Mouse (Mus musculus) left cerebral cortex, postnatal 14 days (tissue): Measurements from ENCODE around the gene Rwdd4a. TPM values are rescaled to one million over a fixed set of nuclear protein-coding genes. Genes with fewer than 3 reads are reported as not detected.

ENCODE experiments used
- DNase-seq, 2 experiments: peaks; one replicate each; pipeline ENCODE4 v3.0.0; 2021 to 2022; ENCODE audit warnings: low spot score in 2 of 2, mixed read lengths in 1 of 2
- intact Hi-C: fragments of 180-260 bp; cut with DNase I; formaldehyde crosslinking; loops from one replicate; pipeline ENCODE4 v1.15.1; 2025
- long read RNA-seq, 2 experiments: library from polyadenylated mRNA; stranded (forward); transcript quantifications; one replicate each; pipeline ENCODE4 v2.0.0; 2021
- total RNA-seq, 2 experiments: library from RNA; stranded (reverse); gene quantifications; 2 replicates each; pipeline ENCODE4 v1.2.3; 2021

Rwdd4a gene
- 10 to 100 TPM; 28.9 to 32.8 TPM for total RNA-seq
- long read RNA-seq, experiment 1, transcript Rwdd4a-205 (1 exons, 2,498 nt): major isoform, 8 of 25 reads
- long read RNA-seq, experiment 1, partial matches to known transcripts: 0 of 25 reads
- long read RNA-seq, experiment 1, other reads (novel, unspliced or antisense): 17 of 25 reads
- long read RNA-seq, experiment 2, partial matches to known transcripts: 0 of 24 reads
- long read RNA-seq, experiment 2, other reads (novel, unspliced or antisense): 24 of 24 reads

DNA sequence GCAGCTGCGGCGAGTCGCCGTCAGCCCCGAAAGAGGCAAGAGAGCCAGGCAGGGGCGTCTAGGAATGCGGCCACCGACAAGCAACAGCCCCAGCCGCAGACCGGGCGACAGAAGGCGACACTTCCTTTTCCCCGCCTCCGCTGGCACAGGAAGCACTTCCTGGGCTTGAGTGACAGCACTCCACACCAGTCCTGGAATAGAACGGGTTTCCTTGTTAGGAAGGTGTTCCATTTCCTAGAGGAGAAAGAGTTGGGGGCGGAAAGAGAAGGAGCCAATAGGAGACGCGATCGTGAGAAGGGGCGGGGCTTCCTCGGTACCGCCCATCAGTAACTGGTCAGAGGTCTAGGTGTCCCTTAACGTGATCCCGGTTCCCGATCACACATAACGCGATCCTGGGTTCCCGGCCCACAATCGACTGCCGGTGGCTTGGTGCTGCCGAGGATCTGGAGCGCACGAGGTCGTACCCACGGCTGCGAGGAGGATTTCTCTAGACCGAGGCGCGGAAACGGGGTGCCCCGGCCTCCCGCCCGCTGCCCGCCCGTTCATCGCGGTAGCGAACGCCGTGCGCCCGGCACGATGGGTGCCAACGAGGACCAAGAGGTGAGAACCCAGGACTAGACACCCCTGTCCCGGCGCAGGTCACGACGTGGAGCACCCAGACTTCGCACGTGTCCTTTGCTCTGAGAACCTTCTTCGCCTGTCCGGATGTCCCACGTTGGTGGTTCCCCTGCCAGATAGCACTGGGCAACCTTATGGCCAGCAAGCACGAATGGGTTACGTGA, at the start of gene Rwdd4a, which contains the start of gene Trappc11:
Gene Rwdd4a, plus strand, starts transcription at position 321 of the 782 bp plus-strand sequence.
Gene Trappc11, minus strand, starts transcription at position 127 of the 782 bp plus-strand sequence.
- intact Hi-C loops: loop anchor here (5.0 kb wide), 1 partner anchor 159 kb away; no protein-coding TSS in a partner anchor
- peak; percentile 96 to 98 for DNase-seq

DNA sequence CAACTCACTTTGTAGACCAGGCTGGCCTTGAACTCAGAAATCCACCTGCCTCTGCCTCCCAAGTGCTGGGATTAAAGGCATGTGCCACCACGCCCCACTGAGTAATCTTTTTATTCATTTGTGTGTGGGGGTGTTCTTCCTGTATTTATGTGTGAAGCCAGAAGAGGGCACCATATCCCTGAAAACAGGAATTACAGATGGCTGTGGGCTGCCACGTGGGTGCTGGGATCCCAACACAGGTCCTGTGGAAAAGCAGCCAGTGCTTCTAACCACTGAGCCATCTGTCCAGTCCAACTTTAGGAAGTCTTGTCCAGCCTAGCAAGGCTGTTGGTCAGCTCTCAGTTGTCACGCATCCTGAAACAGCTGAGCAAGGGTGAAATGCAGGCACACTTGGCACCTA, 46.2 kb upstream of the Rwdd4a start:
- DNase-seq: no peak
- intact Hi-C loops: no loop called here

DNA sequence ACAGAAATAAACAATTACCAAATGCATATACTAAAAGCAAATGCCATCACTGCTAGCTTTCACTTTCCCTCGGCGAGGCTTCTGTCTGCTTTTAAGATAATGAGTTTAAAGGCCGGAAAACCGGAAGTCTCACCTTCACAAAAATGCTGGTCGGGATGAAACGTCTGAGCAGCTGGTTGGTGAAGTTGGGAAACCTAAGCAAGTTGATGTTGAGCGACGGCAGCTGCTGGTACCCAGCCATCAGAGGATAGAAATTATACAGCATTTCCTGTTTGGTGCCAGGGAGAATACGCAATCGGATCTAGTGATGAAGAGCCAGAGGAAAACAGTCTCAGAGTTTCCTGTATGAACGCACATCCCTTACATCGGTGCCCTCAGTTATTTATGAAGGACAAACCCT, 40.4 kb upstream of the Rwdd4a start:
- intact Hi-C loops: no loop called here
- no peak for DNase-seq

DNA sequence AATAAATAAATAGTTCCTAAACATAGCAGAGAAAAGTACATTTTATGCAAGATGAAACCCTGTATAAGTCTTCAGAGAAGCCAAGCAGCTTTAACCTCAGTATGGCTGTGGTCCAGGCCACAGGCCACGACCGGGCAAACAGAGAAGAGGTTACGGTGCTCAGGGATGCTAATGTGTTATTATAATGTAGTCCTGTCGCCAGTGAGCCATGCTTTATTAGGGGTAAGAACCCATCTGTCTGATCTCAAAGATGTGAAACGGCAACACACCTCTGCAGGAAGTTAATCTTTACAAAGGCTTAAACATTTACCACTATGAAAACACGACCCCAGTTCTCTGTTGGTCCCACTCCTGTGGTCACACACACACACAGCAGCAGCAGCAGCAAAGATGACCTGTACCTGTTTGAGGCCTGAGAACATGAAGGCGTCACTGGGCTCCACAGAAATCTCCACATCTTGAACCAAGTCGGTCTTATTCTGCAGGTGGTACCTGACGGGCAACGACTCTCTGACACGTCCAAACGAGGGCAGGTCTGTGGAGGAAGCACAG, 38.8 kb upstream of the Rwdd4a start:
- intact Hi-C loops: no loop called here
- DNase-seq: no peak

DNA sequence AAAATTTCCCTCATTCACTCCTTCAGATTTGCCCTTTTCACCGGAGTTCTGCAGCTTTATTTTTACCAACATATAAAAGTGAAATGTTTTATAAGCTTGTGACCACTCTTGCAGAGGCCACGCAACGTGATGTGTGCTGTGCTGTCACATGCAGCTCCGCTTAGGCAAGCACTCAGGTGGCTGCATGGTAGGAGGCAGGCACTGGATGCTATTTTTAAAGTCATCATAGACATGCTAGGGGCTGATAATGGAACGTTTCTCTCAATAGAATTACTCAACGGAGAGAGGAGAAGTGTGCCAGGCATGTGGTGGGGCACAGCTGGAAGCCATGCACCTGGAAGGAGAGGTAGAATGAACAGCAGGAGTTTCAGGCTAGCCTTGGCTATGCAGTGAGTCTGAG, 38.0 kb upstream of the Rwdd4a start:
- intact Hi-C loops: no loop called here
- no peak for DNase-seq

DNA sequence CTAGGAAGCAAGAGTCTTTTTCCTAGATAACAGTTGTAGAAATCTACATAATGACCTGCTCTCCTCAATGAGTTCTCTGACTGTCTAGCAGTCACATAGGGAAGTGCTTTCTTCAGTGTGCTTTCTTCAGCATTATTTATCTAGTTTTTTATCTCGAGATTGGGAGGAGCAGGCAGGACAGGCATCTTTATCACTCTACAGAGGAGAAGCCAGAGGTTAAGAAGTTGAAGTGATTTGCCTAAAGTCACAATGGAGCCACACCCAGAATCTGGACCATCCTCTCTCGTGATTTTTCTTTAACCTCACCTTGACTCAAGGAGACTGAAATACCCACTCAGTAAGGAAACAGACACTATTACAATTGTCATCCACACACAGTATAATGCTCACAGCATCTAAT, 31.5 kb upstream of the Rwdd4a start:
- DNase-seq: no peak
- intact Hi-C loops: no loop called here

DNA sequence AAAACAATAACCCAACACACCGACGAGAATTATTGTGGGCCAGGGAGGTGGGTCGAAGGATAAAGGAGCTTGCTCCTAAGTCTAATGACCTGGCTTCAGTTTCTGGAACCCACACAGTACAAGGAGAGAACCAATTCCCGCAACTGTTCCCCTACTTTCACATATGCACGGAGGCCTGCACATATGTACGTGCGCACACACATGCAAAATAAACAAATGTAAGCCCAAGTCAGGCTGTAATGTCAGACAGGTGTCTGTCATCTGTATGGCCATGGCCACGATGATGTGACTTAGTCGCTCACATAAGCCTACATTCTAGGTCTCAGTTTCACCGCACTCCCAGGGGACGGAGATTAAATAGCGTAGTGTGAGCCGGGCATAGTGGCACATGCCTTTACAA, 30.9 kb upstream of the Rwdd4a start:
- no peak for DNase-seq
- intact Hi-C loops: no loop called here

DNA sequence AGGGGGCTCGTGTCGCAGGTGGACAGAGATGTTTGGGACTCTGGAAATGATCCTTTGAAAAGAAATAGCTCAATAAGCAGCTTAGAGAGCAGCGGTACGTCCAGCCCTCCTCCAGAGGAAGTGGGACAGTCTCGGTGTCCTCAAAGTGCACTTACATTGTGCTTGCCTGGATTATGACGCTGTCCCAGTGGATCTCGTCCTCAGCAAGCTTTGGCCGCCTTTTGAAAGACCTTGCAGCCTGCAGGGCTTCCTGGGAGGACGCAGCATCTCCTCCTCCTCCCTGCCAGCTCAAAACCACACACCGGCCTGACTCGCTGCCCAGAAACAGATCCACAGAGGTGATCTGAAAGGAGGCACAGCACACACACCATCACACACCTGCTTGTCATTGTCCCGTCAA, 28.0 kb upstream of the Rwdd4a start:
- no peak for DNase-seq
- intact Hi-C loops: no loop called here

DNA sequence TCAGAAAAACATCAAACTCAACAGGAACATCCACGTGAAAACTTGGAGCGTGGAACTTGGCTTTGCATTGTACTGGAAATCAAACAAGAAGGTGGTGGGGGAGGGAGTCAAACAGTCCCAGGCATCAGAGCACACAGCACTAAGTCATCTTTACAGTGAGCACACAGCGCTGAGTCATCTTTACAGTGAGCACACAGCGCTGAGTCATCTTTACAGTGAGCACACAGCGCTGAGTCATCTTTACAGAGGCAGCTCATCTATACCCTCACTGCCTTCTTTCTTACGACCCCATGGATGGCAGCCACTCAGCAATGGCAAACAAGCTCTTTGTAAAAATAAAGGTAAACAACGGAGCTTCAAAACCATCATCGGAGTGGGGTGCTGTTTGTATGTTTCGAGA, 22.5 kb upstream of the Rwdd4a start:
- DNase-seq: no peak
- intact Hi-C loops: no loop called here

DNA sequence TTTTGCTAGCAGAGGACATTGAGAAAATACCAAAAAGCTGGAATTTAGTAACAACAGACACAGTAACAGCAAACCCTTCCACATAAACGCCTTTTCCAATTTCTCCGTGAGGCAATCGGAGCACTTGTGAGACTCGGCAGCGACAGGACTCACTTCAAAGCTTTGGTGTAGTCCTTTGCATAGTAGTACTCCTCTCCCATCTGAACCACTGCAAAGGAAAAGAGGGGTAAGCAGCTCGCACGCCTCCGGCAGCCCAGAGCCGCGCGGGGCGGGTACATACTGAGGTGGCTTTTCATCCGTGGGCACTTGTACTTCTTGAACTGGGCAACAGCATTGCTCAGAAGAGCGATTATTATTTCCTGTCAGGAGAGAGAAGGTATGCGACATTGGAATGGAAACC, 19.9 kb upstream of the Rwdd4a start:
- intact Hi-C loops: no loop called here

DNA sequence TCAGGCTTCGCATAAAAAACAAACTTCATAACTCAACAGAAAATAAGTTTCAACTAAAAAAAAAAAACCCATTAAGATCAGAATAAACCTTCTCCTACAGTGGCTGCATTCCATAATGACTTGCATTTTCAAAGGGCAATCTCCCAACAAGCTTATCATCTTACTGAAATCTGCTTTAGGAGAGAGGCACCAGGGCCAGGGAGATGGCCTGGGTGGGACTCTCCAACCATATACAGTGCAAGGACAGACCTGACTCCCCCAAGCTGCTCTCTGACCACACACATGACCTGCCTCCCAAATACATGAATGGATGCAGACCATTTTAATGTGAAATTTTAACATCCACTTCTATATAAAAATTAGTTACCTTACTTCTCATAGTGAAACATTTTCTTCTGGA, 5.4 kb upstream of the Rwdd4a start:
- no peak for DNase-seq
- intact Hi-C loops: no loop called here

More for the DNA sequence above, 19.9 kb upstream of the Rwdd4a start:
- no peak for DNase-seq

DNA sequence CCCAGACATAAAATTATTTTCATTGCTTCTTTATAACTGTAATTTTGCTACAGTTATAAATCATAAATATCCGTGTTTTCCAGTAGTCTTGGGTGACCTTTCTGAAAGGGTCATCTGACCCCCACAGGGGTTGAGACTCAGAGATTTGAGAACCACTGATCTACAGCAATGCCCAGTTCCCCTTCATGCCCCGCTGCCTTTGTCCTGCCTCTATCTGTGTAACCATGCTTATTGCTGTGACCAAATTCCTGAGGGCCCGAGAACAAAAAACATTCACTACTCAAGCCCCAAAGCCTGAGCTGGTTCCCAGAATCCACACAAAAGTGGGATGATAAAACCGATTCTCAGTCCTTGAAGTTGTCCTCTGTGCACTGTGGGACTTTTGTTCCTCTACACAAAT, 4.9 kb downstream of the Rwdd4a start:
- no peak for DNase-seq
- intact Hi-C loops: no loop called here

DNA sequence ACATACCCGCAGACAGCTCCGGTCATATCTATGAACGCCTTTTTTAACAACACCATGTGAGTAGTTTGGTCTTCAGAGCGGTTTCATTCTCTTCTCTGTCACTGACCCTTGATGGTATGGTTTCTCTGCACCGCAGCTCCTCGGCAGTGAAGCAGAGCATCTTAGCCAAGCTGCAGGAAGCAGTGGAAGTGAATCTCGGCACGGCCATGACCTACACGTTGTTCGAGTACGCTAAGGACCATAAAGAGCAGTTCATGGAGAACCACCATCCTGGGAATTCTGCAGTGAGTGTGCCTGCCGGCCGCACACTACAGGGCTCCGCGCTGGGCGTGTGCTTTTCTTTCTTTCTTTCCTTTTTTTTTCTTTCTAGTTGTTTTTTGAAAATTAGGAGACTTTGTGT, 9.3 kb downstream of the Rwdd4a start:
- intact Hi-C loops: no loop called here
- DNase-seq: no peak

DNA sequence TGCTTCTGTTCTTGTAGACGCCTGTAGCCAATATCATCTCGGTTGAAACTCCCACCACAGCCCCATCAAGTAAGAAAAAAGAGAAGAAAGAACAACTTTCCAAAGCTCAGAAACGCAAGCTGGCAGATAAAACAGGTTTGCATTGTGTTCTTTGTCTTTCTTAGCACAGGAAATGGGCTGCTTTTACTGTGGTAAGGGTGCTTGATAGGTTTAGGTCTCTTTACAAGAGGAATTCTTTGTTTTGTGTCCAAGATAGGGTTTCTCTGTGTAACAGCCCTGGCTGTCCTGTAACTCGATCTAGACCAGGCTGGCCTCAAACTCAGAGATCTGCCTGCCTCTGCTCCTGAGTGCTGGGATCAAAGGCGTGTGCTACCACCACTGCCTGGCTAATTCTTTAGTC, 10.6 kb downstream of the Rwdd4a start:
- DNase-seq: no peak
- intact Hi-C loops: no loop called here

DNA sequence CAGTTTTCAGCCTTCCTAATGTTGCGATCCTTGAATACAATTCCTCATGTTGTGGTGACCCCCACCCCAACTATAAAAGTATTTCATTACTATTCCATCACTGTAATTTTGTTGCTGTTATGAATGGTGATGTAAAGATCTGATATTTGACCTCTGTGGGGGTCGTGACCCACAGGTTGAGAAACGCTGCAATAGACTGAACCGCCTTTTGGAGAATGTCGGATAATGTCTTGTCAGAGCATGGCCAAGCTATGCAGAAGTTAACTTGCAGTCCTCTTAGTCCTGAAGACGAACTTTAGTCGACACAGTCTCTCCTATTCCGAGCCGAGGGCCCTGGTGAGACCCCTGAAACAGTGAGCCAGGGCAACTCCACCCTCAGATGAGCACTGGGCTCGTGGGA, 13.6 kb downstream of the Rwdd4a start:
- intact Hi-C loops: no loop called here
- no peak for DNase-seq

DNA sequence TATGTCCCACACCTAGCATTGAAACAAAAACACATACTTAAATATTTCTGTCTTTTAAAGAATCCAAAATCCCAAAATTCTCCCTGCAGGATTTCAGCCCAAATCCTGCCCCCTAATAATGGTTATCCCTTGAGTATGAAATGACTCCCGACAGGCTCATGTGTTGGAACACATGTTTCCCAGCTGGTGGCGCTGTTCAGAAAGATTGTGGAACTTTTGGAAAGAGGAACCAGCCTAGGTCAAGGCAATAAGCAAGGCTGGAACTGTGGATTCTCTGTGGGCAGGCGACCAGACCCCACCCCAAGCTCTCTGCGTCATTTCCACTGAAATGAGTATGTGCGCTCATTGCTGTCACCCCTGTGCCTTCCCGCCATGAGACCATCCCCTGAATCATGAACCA, 20.1 kb downstream of the Rwdd4a start:
- intact Hi-C loops: no loop called here
- DNase-seq: no peak

DNA sequence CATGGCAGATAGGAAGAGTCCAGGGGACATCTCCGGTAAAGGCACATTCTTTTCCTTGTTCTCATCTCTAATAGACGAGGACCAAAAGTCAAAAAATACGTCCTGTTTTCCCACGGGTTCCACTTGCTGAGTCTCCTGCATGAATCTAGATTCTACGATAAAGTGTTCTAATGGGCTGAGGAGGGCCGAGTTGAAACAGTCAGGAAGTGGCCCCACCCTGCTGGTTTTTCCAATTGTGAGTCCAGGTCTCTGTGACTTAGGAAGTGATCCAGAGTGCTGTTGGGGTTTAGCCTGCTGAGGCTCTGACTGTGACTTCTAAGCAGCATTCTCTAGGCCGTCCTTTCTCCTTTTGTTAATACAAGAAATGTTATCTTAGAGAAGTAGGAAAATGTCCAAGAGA, 23.0 kb downstream of the Rwdd4a start:
- no peak for DNase-seq
- intact Hi-C loops: loop anchor here (5.0 kb wide), 1 partner anchor 136 kb away; no protein-coding TSS in a partner anchor

DNA sequence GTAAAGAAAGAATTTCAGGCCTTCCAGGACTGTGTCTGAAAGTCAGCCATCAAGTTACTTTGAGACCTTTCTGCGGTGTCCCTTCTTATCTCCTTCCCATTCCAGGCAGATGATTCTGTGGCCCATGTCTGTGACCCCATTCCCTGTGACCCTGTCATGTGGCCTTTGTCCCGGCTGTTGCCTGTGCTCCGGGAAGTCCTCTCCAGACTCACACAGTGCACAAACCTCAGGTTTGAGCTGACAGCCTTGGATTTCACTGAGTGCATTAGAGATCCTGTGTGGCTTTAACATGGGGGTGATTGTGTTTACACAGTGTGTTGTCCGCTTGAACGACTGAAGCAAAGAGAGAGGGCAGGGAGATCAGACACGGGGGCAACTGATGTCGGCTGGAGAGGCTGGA, 24.8 kb downstream of the Rwdd4a start:
- intact Hi-C loops: loop anchor here (5.0 kb wide), 1 partner anchor 134 kb away; no protein-coding TSS in a partner anchor
- DNase-seq: no peak

DNA sequence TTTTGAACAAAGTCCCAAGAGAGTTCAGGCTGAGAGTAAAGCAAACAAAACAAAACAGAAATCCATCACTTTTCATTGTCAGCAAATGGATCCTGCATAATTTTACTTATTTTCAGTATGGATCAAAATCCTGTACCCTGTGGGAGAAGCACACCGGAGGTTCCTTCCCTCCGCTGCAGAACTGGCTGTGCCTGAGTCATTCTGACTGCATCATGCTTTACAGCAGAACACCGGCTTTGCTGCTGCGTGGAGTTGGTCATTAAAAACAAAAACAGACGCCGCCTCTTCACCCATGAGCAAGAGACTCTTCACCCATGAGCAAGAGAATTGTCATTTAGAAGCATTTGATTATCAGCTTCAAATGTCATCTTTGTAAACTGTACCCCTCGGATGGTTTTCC, 27.3 kb downstream of the Rwdd4a start:
- intact Hi-C loops: no loop called here

DNA sequence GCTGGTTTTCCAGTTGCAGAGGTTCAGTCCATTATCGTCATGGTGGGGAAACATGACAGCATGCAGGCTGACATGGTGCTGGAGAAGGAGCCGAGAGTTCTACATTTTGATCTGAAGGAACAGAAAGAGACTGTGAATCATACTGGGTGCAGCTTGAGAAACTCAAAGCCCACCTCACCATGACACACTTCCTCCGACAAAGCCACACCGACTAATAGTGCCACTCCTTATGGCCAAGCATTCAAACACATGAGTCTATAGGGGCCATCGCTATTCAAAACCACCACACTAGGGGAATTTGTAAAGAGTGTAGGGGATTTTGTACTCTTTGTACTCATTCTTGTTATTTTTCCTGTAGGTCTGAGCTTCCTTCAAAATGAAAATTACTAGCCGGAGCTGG, 33.1 kb downstream of the Rwdd4a start:
- no peak for DNase-seq
- intact Hi-C loops: no loop called here

More for the DNA sequence above, 27.3 kb downstream of the Rwdd4a start:
- DNase-seq: no peak

DNA sequence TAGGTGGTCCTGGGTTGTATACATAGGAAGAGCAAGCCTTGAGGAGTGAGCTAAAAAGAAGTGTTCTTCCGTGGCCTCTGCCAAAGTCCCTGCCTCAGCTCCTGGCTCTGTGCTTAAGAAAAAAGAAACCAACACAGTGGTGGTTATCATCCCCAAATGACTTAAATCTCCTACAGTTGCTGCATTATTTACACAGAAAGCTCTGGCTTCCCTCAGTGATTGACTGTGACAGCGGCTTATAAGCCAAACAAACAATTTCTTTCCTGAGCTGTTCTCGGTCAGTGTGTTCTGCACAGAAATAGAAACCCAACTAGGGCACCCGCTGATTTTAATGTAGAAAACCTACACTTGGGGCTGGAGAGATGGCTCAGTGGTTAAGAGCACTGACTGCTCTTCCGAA, 34.6 kb downstream of the Rwdd4a start:
- intact Hi-C loops: no loop called here
- DNase-seq: no peak
